Mouse (Mus musculus) spleen, adult 2 months (tissue): ENCODE measurements at regions not wholly inside any gene's neighbourhood (a gene's known extent, or its start where the extent isn't known, plus 50 kb on each side); places are given as distances from the start of the nearest gene placed in this dataset.

Source experiments
- DNase-seq, 2 experiments: peaks; one replicate each; pipeline versions ENCODE4 v3.0.0 to v3.0.0-alpha.2; 2012 to 2021; ENCODE audit warnings: low spot score in 2 of 2, low read depth in 1 of 2
- H3K27ac ChIP-seq: fragments of 200-500 bp; 2 replicates; pipeline ENCODE4 v1.5.1; 2012; ENCODE audit warnings: low read length, inconsistent platforms; ENCODE audit not compliant: insufficient read depth
- H3K27me3 ChIP-seq: fragments of 200-500 bp; 2 replicates; pipeline ENCODE4 v1.6.1; 2012; ENCODE audit warnings: mild to moderate bottlenecking, moderate library complexity, low read length, inconsistent platforms; ENCODE audit not compliant: control insufficient read depth, insufficient read depth
- H3K36me3 ChIP-seq: fragments of 200-500 bp; 2 replicates; pipeline ENCODE4 v1.6.1; 2012; ENCODE audit warnings: mild to moderate bottlenecking, low read length, inconsistent platforms; ENCODE audit not compliant: control insufficient read depth, insufficient read depth
- H3K4me1 ChIP-seq: fragments of 200-500 bp; 2 replicates; pipeline ENCODE4 v1.6.1; 2011; ENCODE audit warnings: inconsistent platforms; ENCODE audit not compliant: control insufficient read depth, insufficient read depth, insufficient read length
- H3K4me3 ChIP-seq: fragments of 200-500 bp; 2 replicates; pipeline ENCODE4 v1.5.1; 2011; ENCODE audit warnings: mild to moderate bottlenecking, inconsistent platforms; ENCODE audit not compliant: insufficient read depth, insufficient read length; ENCODE audit errors: extremely low read depth
- CTCF ChIP-seq: fragments of 200-500 bp; IDR thresholded peaks from 2 replicates; pipeline ENCODE4 v1.5.1; 2011; ENCODE audit warnings: mild to moderate bottlenecking, inconsistent platforms; ENCODE audit not compliant: insufficient read depth, insufficient read length, insufficient replicate concordance; ENCODE audit errors: extremely low read depth
- POLR2A ChIP-seq: fragments of 200-500 bp; IDR thresholded peaks from 2 replicates; pipeline ENCODE4 v1.6.1; 2011; ENCODE audit warnings: low read depth, low read length, inconsistent platforms
- WGBS: fragments of 180-500 bp; shearing (Covaris S2); methylation state at CpG from one replicate; pipeline ENCODE4 v1.1.7; 2018; 5-methylcytosine and 5-hydroxymethylcytosine counted together

DNA sequence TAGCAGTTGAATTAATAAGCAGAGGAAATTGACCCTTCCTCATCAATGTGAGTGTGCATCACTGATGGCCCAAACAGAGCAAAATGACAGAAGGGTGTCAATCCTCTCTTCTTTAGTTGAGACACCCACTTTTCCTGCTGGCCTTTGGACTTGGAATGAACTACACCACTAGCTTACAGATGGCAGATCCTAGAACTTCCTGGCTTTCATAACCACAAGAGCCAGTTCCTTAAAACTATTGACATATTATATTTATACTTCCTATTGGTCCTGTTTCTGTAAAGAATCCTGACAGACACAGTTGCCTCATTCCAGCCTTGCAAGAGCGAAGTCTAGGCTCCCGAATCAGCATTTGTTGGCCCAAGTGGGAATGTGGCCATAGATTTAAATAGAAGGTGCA is 185.4 kb upstream of the Eif4g2 start:
- no peak overlapping the region for H3K4me3 ChIP-seq
- no peaks in the 10 kb centered on the region for H3K27me3 ChIP-seq
- H3K27ac ChIP-seq: no peak overlapping the region
- 86% methylated on average over 2 of the region's 2 CpGs for WGBS
- no peak for DNase-seq
- TF ChIP-seq POLR2A: no peak
- TF ChIP-seq CTCF: no peak
- H3K36me3 ChIP-seq: no peaks in the 10 kb centered on the region
- H3K4me1 ChIP-seq: no peaks in the 10 kb centered on the region

DNA sequence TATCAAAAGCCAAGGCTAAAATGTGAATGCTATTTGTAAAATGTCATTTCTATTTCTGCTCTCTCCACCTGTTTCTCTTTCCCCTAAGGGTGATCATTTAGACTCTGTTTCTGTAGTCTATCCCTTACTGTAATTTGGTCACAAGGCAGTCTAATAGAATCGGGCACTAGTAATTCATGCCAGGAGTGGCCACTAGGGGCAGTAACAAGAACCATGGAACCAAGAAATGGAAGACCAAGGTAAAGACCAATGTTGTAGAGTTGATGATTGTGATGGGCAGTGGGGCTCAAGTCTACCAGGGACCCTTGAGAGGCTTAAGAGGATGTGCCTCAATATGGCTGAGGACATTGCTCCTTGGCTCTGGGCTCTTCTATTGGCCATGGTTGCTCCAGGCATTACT is 180.5 kb upstream of the Eif4g2 start:
- no peak for DNase-seq
- Histone ChIP-seq H3K27ac (no peak overlapping the region), H3K4me1 (no peaks in the 10 kb centered on the region), H3K27me3 (no peaks in the 10 kb centered on the region), H3K36me3 (no peaks in the 10 kb centered on the region), H3K4me3 (no peak overlapping the region)
- WGBS: 81% methylated on average over 1 of the region's 1 CpGs
- no peak for TF ChIP-seq POLR2A
- TF ChIP-seq CTCF: no peak

GRCm38 (mm10) chr7:111259630-111260574 is 177.1 kb upstream of the Eif4g2 start:
- TF ChIP-seq POLR2A: no peak
- TF ChIP-seq CTCF: no peak
- Histone ChIP-seq H3K4me1 (no peaks in the 10 kb centered on the region), H3K4me3 (no peak overlapping the region), H3K36me3 (no peaks in the 10 kb centered on the region), H3K27me3 (no peaks in the 10 kb centered on the region), H3K27ac (no peak overlapping the region)
- WGBS: 84% methylated on average over 11 of the region's 11 CpGs
- DNase-seq: no peak

GRCm38 (mm10) chr7:111257842-111258241 is 175.0 kb upstream of the Eif4g2 start:
- no peak overlapping the region for H3K27ac ChIP-seq
- H3K36me3 ChIP-seq: no peaks in the 10 kb centered on the region
- 84% methylated on average over 2 of the region's 2 CpGs for WGBS
- H3K4me3 ChIP-seq: no peak overlapping the region
- TF ChIP-seq POLR2A: no peak
- TF ChIP-seq CTCF: no peak
- H3K27me3 ChIP-seq: no peaks in the 10 kb centered on the region
- no peaks in the 10 kb centered on the region for H3K4me1 ChIP-seq
- DNase-seq: no peak

DNA sequence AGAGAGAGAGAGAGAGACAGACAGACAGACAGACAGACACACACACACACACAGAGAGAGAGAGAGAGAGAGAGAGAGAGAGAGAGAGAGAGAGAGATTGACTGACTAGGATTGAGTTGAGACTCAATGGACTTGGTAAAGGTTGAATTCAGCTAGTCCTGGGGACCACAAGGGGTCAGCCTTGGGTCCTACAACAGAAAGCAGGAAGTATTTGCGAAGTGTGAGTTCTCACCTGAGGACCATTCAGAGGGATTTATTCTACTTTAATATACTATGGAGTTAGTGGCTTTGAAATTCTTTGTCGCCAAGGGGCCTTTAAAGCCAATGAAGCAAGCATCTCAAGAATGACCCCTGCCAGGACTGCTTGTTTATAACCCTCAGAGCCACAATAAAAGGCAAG is 173.4 kb upstream of the Eif4g2 start:
- TF ChIP-seq CTCF (no peak), POLR2A (no peak)
- Histone ChIP-seq H3K4me3 (no peak overlapping the region), H3K27me3 (no peaks in the 10 kb centered on the region), H3K36me3 (no peaks in the 10 kb centered on the region), H3K4me1 (no peaks in the 10 kb centered on the region), H3K27ac (no peak overlapping the region)
- DNase-seq: no peak
- WGBS: 69% methylated on average over 2 of the region's 2 CpGs

DNA sequence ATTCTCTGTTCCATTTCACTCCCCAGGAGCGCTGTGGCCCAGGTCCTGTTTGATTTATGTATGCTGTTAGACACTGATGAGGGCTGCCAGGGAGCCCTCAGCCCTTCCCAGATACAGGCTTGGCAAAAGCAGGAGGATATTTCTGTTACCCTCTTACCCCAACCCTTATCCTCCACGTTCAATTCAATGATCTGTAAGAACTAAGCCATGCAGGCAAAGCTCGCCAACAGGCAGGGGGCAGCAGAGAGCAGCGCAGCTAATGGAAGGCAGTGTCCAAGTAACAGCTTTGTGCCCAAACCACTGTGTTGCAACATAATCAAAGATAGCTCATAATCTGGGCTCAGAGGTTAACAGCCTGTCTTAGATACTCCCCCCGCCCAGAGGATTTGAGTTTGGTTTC is 166.8 kb upstream of the Eif4g2 start:
- H3K4me1 ChIP-seq: no peaks in the 10 kb centered on the region
- H3K36me3 ChIP-seq: no peaks in the 10 kb centered on the region
- DNase-seq: peak in 1 of 2 experiments; percentile 64
- H3K27ac ChIP-seq: no peak overlapping the region
- no peak for TF ChIP-seq POLR2A
- TF ChIP-seq CTCF: peak; percentile 81; the same call in 1 of the 2 replicates
- no peak overlapping the region for H3K4me3 ChIP-seq
- 46% methylated on average over 5 of the region's 5 CpGs for WGBS
- H3K27me3 ChIP-seq: no peaks in the 10 kb centered on the region

DNA sequence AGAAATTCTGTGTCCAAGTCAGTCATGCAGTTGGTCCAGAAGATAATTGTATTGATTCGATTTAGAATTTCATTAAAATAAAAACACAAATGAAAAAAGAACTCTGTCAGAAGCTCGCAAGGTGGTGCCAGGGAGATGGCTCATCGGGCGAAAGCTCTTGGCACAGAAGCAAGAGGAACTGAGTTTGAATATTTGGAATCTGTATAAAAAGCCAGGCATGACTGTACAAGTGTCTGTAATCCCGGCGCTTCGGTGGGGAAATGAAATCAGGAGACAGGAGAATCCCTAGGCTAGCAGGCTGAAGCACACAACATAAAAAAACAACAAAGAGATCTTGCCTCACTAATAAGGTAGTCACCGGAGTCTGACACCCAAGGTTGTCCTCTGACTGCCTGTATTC is 162.7 kb upstream of the Eif4g2 start:
- no peak overlapping the region for H3K27ac ChIP-seq
- no peak for DNase-seq
- no peaks in the 10 kb centered on the region for H3K27me3 ChIP-seq
- H3K4me3 ChIP-seq: no peak overlapping the region
- no peaks in the 10 kb centered on the region for H3K4me1 ChIP-seq
- TF ChIP-seq POLR2A: no peak
- TF ChIP-seq CTCF: no peak
- H3K36me3 ChIP-seq: no peaks in the 10 kb centered on the region
- WGBS: 91% methylated on average over 8 of the region's 8 CpGs

DNA sequence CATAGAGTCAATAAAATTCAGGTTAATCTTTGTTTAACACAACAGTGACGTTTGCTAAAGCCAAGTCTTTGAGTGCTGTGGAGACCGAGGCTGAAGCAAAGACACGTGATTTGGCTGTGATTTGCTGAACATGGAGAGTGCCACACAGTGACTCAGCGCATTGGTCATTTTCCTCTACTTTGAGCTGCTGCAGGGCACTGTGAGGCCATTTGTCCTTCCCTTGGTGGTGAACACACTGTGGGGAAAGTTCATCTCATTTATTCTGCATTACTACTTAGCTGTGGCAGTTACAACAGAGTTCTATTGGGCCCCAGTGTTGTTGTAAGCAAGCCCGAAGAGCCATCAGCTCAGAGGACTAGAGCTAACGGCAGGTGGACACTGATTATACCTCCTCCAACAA is 162.2 kb upstream of the Eif4g2 start:
- no peaks in the 10 kb centered on the region for H3K27me3 ChIP-seq
- DNase-seq: no peak
- 71% methylated on average over 6 of the region's 6 CpGs for WGBS
- no peaks in the 10 kb centered on the region for H3K36me3 ChIP-seq
- H3K4me3 ChIP-seq: no peak overlapping the region
- no peak for TF ChIP-seq CTCF
- TF ChIP-seq POLR2A: no peak
- no peak overlapping the region for H3K27ac ChIP-seq
- H3K4me1 ChIP-seq: no peaks in the 10 kb centered on the region
